Mouse (Mus musculus) intestine, postnatal 0 days (tissue): ENCODE measurements around the gene Olfr557. TPM values are rescaled to one million over a fixed set of nuclear protein-coding genes. Genes with fewer than 3 reads are reported as not detected.

Source experiments
- ATAC-seq: fragments of 200-750 bp; cut with Nextera tagmentation; 2 replicates; pipeline ENCODE4 v1.8.0; 2017; ENCODE audit warnings: mild to moderate bottlenecking, moderate TSS enrichment, moderate library complexity
- H3K27ac ChIP-seq: fragments of 300-500 bp; sonication (generic); 2 replicates; pipeline ENCODE4 v1.5.1; 2014; ENCODE audit warnings: mild to moderate bottlenecking, low read depth, low read length, moderate library complexity
- H3K27me3 ChIP-seq: fragments of 300-500 bp; sonication (generic); replicated peaks from 2 replicates; pipeline ENCODE4 v1.6.1; 2014; ENCODE audit warnings: low read length, mixed read lengths; ENCODE audit not compliant: control insufficient read depth, insufficient read depth
- H3K36me3 ChIP-seq: fragments of 300-500 bp; sonication (generic); 2 replicates; pipeline ENCODE4 v1.6.1; 2014; ENCODE audit warnings: mild to moderate bottlenecking, moderate library complexity; ENCODE audit not compliant: control insufficient read depth, insufficient read depth
- H3K4me1 ChIP-seq: fragments of 300-500 bp; sonication (generic); replicated peaks from 2 replicates; pipeline ENCODE4 v1.6.1; 2014; ENCODE audit warnings: antibody characterized with exemption, low read length, mixed read lengths; ENCODE audit not compliant: control insufficient read depth, insufficient read depth
- H3K4me2 ChIP-seq: fragments of 300-500 bp; sonication (generic); replicated peaks from 2 replicates; pipeline ENCODE4 v1.6.1; 2014; ENCODE audit warnings: low read depth, mild to moderate bottlenecking, moderate library complexity
- H3K4me3 ChIP-seq: fragments of 300-500 bp; sonication (generic); 2 replicates; pipeline ENCODE4 v1.5.1; 2014; ENCODE audit warnings: low read depth, low read length
- H3K9ac ChIP-seq: fragments of 300-500 bp; sonication (generic); 2 replicates; pipeline ENCODE4 v1.6.1; 2014; ENCODE audit warnings: mild to moderate bottlenecking, low read depth, low read length
- H3K9me3 ChIP-seq: fragments of 300-500 bp; sonication (generic); 2 replicates; pipeline ENCODE4 v1.6.1; 2016; ENCODE audit warnings: mixed run types; ENCODE audit not compliant: control insufficient read depth
- CTCF ChIP-seq: sonication (generic); IDR thresholded peaks from 2 replicates; pipeline ENCODE4 v1.5.1; 2016; ENCODE audit warnings: low read depth, mild to moderate bottlenecking, control low read depth, antibody characterized with exemption, moderate library complexity
- WGBS: fragments of 180-500 bp; shearing (Covaris S2); extraction: QIAGEN DNeasy Blood & Tissue Kit; methylation state at CpG from one replicate; pipeline ENCODE4 v1.1.7; 2014; 5-methylcytosine and 5-hydroxymethylcytosine counted together
- polyA plus RNA-seq: library from polyadenylated mRNA; unstranded; fragments of >200 nt; fragmentation: Nextera tagmentation; extraction: Ambion mirVana; gene quantifications from 2 replicates; pipeline ENCODE4 v1.2.1, GENCODE M21; 2015

Gene Olfr557
- not detected in 2 replicates for polyA plus RNA-seq

- Histone ChIP-seq H3K36me3 (no peaks in the 10 kb centered on the region), H3K4me2 (no peak within 1 kb of the TSS), H3K4me3 (no peak within 1 kb of the TSS), H3K27ac (no peak within 1 kb of the TSS), H3K27me3 (no peaks in the 10 kb centered on the region), H3K4me1 (no peaks in the 10 kb centered on the region), H3K9me3 (no peaks in the 10 kb centered on the region), H3K9ac (no peak within 1 kb of the TSS)
- no peak for ATAC-seq
- 84% methylated on average over 5 of the region's 5 CpGs for WGBS
- TF ChIP-seq CTCF: peak; percentile 87
Measured at GRCm38 (mm10) chr7:102695358-102696125, at the start of gene Olfr557. TSS of gene Olfr557 (plus strand) at chr7:102695910.

DNA sequence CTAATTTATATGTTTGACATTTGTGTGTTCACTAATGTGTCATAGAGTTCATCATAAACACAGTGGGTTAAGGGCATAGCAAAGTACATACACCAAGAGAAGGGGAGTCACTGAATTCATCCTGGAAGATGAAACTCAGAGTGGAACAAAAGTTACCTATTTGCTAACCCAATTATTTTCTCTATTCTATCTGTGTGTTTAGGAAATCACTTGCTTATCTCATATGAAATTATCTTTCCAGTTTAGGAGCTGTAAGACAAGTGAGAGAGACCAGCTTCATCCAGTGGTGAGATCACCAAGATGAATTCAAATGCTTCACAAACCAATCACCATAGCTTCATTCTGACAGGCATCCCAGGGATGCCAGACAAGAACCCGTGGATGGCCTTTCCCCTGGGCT lies 37.2 kb upstream of the Olfr557 start, which contains the start of gene Olfr555:
Gene Olfr555 (plus strand): TSS at position 301 of the 400 bp plus-strand sequence.
- Histone ChIP-seq H3K9me3 (no peaks in the 10 kb centered on the region), H3K36me3 (no peaks in the 10 kb centered on the region), H3K9ac (no peak within 1 kb of the TSS), H3K4me3 (no peak within 1 kb of the TSS), H3K27ac (no peak within 1 kb of the TSS), H3K4me1 (no peaks in the 10 kb centered on the region), H3K4me2 (no peak within 1 kb of the TSS), H3K27me3 (no peaks in the 10 kb centered on the region)
- ATAC-seq: no peak
- TF ChIP-seq CTCF: no peak
- WGBS: 70% methylated on average over 1 of the region's 1 CpGs

DNA sequence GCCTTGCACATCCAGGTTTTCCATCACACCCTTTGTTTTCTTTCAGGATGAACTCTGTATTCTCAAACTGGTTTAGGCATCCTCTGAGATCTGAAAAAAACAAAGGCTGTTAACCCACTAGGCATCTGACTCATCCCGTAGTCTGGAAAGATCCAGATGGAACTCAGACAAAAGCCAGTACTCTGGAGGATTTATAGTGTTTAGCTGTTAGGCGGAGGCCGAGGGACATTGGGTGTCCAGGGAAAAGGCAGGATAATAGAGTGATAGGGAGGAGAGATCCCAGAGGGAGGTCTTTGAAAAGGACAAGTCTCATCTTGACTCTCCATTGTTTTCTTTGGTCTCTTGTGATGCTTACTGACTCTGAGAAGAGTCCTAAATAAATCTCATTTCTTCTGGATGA lies 31.1 kb upstream of the Olfr557 start, which contains the start of gene Olfr556:
Gene Olfr556 (plus strand): TSS at position 301 of the 400 bp plus-strand sequence.
- 49% methylated on average over 3 of the region's 3 CpGs for WGBS

DNA sequence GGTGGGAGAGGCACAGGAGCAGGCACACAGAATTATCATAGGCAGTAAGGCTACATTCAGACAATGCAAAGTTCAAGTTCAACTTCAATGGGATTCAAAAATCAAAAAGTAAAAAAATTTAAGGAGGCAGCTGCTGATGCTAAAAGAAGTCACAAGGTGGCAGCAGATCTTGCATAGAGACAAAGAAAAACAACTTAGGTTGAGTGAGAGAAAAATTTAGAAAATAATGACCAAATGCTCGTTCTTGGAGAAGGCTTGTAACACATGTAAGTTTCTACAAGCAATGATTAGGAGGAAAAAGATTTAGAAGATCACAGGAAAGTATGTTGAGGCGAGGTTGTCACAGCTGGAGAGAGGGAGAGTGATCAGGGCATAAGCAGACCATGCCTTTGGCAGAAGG lies 30.3 kb upstream of the Olfr557 start:
- ATAC-seq: no peak

More for the DNA sequence above, 31.1 kb upstream of the Olfr557 start, which contains the start of gene Olfr556:
- no peak within 1 kb of the TSS for H3K4me2 ChIP-seq
- no peak within 1 kb of the TSS for H3K4me3 ChIP-seq
- H3K4me1 ChIP-seq: no peaks in the 10 kb centered on the region
- no peak within 1 kb of the TSS for H3K27ac ChIP-seq
- no peaks in the 10 kb centered on the region for H3K27me3 ChIP-seq
- H3K9me3 ChIP-seq: no peaks in the 10 kb centered on the region
- no peak within 1 kb of the TSS for H3K9ac ChIP-seq
- no peak for ATAC-seq
- H3K36me3 ChIP-seq: no peaks in the 10 kb centered on the region
- no peak for TF ChIP-seq CTCF

GRCm38 (mm10) chr7:102676225-102676624 lies 19.5 kb upstream of the Olfr557 start:
- Histone ChIP-seq H3K4me2 (no peak overlapping the region), H3K27me3 (no peaks in the 10 kb centered on the region), H3K36me3 (no peaks in the 10 kb centered on the region; the same call in 1 of the 2 replicates), H3K9ac (no peak overlapping the region), H3K27ac (no peak overlapping the region), H3K4me3 (no peak overlapping the region), H3K4me1 (no peaks in the 10 kb centered on the region), H3K9me3 (no peaks in the 10 kb centered on the region)
- no peak for TF ChIP-seq CTCF
- WGBS: 86% methylated on average over 2 of the region's 2 CpGs
- no peak for ATAC-seq

More for the DNA sequence above, 30.3 kb upstream of the Olfr557 start:
- peak; percentile 68 for TF ChIP-seq CTCF
- Histone ChIP-seq H3K9ac (no peak overlapping the region), H3K9me3 (no peaks in the 10 kb centered on the region), H3K4me3 (no peak overlapping the region), H3K27ac (no peak overlapping the region), H3K4me1 (no peaks in the 10 kb centered on the region), H3K36me3 (no peaks in the 10 kb centered on the region), H3K27me3 (no peaks in the 10 kb centered on the region), H3K4me2 (no peak overlapping the region)
- 26% methylated on average over 2 of the region's 2 CpGs for WGBS

DNA sequence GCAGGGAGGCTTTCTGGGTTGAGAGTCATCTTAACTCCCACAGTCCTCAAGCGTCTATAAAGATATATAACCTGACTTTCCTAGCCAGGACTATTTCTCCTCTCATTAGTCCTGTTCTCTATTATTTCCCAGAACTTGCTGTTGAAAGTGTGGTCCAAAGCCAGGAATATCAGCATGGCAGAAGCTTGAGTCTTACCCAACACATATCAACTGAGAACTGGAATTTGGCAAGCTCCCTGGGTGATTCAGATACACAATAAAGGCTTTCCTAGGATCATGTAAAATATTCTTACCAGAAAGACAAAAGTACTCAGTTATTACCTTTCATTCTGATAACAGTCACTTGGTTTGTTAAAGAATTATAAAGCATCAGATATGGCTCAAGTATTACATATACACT lies 13.8 kb upstream of the Olfr557 start:
- no peak overlapping the region for H3K27ac ChIP-seq
- no peaks in the 10 kb centered on the region for H3K9me3 ChIP-seq
- 83% methylated on average over 1 of the region's 1 CpGs for WGBS
- ATAC-seq: no peak
- H3K9ac ChIP-seq: no peak overlapping the region
- no peak overlapping the region for H3K4me2 ChIP-seq
- no peak for TF ChIP-seq CTCF
- no peaks in the 10 kb centered on the region for H3K27me3 ChIP-seq
- H3K4me3 ChIP-seq: no peak overlapping the region
- no peaks in the 10 kb centered on the region for H3K4me1 ChIP-seq
- H3K36me3 ChIP-seq: no peaks in the 10 kb centered on the region; the same call in 1 of the 2 replicates
